Mouse (Mus musculus) bone marrow macrophage, adult 2 months (primary cell): ENCODE results near the gene Cox7a2.

Experiments used
- CTCF ChIP-seq: IDR thresholded peaks from 2 replicates; pipeline ENCODE4 v1.5.1; 2012; ENCODE audit warnings: low read depth, mild to moderate bottlenecking, low read length, moderate library complexity
- POLR2A ChIP-seq: IDR thresholded peaks from 2 replicates; pipeline ENCODE4 v1.6.1; 2012; ENCODE audit warnings: mild to moderate bottlenecking, low read depth, low read length, borderline replicate concordance

GRCm38 (mm10) chr9:79723090-79723489, 36.6 kb downstream of the Cox7a2 start:
- TF ChIP-seq CTCF, result no peak
- TF ChIP-seq POLR2A, result no peak
